Comparison of ENCODE assay signal across 27 mouse cellular contexts in the genomic region with DNA sequence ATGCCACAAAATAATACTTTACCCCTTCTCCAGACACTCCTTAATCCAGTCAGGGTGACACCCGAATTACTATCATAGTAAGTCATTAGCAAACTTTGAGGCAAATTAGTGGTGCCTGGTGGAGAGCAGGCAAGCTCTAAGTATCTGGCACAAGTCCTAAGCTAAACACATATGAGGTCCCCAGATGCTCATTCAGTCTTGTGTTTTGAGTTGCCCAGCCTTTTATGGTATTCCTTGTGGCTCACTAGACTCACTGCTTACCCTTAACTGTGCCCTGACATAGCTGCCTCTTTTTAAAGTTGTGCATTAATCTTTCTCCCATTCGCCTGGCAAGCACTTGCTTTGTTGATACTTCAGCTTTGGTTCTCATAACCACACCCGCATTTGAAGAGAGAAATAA.
A peak's percentile ranks its signal among the peaks of the same experiment; 100 is the strongest.
DNase-seq lines count a peak whose midpoint lies in the region; ATAC-seq lines count a peak whose summit lies in the region.
"Had no signal": no experiment of that assay in that cellular context is flagged by ENCODE, and none has a peak within 500 bp of the region (broad histone marks: within the 10 kb centered on the region; RNA-seq: fewer than 3 reads in every experiment).

No protein-coding gene starts in this region.

- H3K4me1 ChIP-seq in forebrain, embryonic 13.5 days: no peaks in the 10 kb centered on the region
- peaks cover 6% of the 10 kb centered on the region for H3K4me1 ChIP-seq in forebrain, embryonic 15.5 days
- no peaks in the 10 kb centered on the region for H3K4me1 ChIP-seq in limb, embryonic 12.5 days (replicated peaks)
- no peaks in the 10 kb centered on the region for H3K4me1 ChIP-seq in limb, embryonic 10.5 days
- H3K4me1 ChIP-seq in limb, embryonic 13.5 days: peaks cover 6% of the 10 kb centered on the region; the same call in 1 of the 2 replicates
- H3K4me1 ChIP-seq: embryonic facial prominence, embryonic 12.5 days; heart, embryonic 12.5 days; midbrain, embryonic 10.5 days; midbrain, embryonic 15.5 days had no signal

- 81% methylated on average over 3 of the region's 3 CpGs for WGBS in forebrain, embryonic 13.5 days
- 59% methylated on average over 3 of the region's 3 CpGs for WGBS in forebrain, embryonic 15.5 days
- WGBS in limb, embryonic 12.5 days: 72% methylated on average over 3 of the region's 3 CpGs
- 85% methylated on average over 3 of the region's 3 CpGs for WGBS in limb, embryonic 10.5 days
- 51% methylated on average over 3 of the region's 3 CpGs for WGBS in limb, embryonic 13.5 days

- no peak for DNase-seq in limb, embryonic 10.5 days (ENCODE audit: low spot score)
- DNase-seq in frontal cortex, postnatal 14 days (ENCODE audit: low spot score in 2 of 2): no peak
- DNase-seq in T-cell, adult 2 months (ENCODE audit: low spot score): no peak
- DNase-seq: adrenal gland, postnatal 10 days; cerebellum, adult 11 months; cerebellum, adult 9-11 months; embryo, embryonic 11 days; gastrocnemius, adult 2 months; gastrocnemius, postnatal 36 days; heart, adult 18-20 months; heart, postnatal 4 days; kidney, adult 8-10 months; kidney, postnatal 4 days; spleen, adult 18-20 months had no signal

- no peaks in the 10 kb centered on the region for H3K36me3 ChIP-seq in forebrain, embryonic 13.5 days (ENCODE audit: poor library complexity, severe bottlenecking)
- no peaks in the 10 kb centered on the region for H3K36me3 ChIP-seq in forebrain, embryonic 15.5 days
- no peaks in the 10 kb centered on the region for H3K36me3 ChIP-seq in limb, embryonic 12.5 days
- H3K36me3 ChIP-seq in limb, embryonic 10.5 days: no peaks in the 10 kb centered on the region
- H3K36me3 ChIP-seq in limb, embryonic 13.5 days: no peaks in the 10 kb centered on the region
- H3K36me3 ChIP-seq: embryonic facial prominence, embryonic 12.5 days; heart, embryonic 12.5 days; midbrain, embryonic 10.5 days; midbrain, embryonic 15.5 days had no signal

- no peaks in the 10 kb centered on the region for H3K9me3 ChIP-seq in forebrain, embryonic 13.5 days (replicated peaks)
- H3K9me3 ChIP-seq in forebrain, embryonic 15.5 days: no peaks in the 10 kb centered on the region
- H3K9me3 ChIP-seq in limb, embryonic 12.5 days: no peaks in the 10 kb centered on the region
- no peaks in the 10 kb centered on the region for H3K9me3 ChIP-seq in limb, embryonic 10.5 days (replicated peaks)
- H3K9me3 ChIP-seq in limb, embryonic 13.5 days: no peaks in the 10 kb centered on the region
- H3K9me3 ChIP-seq: embryonic facial prominence, embryonic 12.5 days; heart, embryonic 12.5 days; midbrain, embryonic 10.5 days; midbrain, embryonic 15.5 days had no signal

- ATAC-seq in forebrain, embryonic 13.5 days: 0 out of 2 replicates have a peak, but pooled peaks have one; percentile 19
- ATAC-seq in forebrain, embryonic 15.5 days (replicated peaks): no peak
- ATAC-seq in limb, embryonic 12.5 days (ENCODE audit: insufficient number of reproducible peaks, insufficient read depth, low FRiP score, low TSS enrichment, low read depth): 0 out of 2 replicates have a peak, but pooled peaks have one; percentile 56
- peak; percentile 76; the same call in 1 of the 2 replicates for ATAC-seq in limb, embryonic 13.5 days (ENCODE audit: low FRiP score, low read depth)
- ATAC-seq: lung, postnatal 0 days; midbrain, embryonic 15.5 days had no signal

- H3K4me3 ChIP-seq in forebrain, embryonic 13.5 days: no peak overlapping the region
- no peak overlapping the region for H3K4me3 ChIP-seq in forebrain, embryonic 15.5 days
- H3K4me3 ChIP-seq in limb, embryonic 12.5 days (replicated peaks): no peak overlapping the region
- H3K4me3 ChIP-seq in limb, embryonic 10.5 days: no peak overlapping the region
- no peak overlapping the region for H3K4me3 ChIP-seq in limb, embryonic 13.5 days
- H3K4me3 ChIP-seq: embryonic facial prominence, embryonic 12.5 days; gastrocnemius, adult 2 months; heart, embryonic 12.5 days; midbrain, embryonic 10.5 days; midbrain, embryonic 15.5 days had no signal

- no peak overlapping the region for H3K27ac ChIP-seq in forebrain, embryonic 13.5 days
- H3K27ac ChIP-seq in forebrain, embryonic 15.5 days (replicated peaks): no peak overlapping the region
- H3K27ac ChIP-seq in limb, embryonic 12.5 days: no peak overlapping the region
- no peak overlapping the region for H3K27ac ChIP-seq in limb, embryonic 10.5 days
- H3K27ac ChIP-seq in limb, embryonic 13.5 days: no peak overlapping the region
- H3K27ac ChIP-seq: embryonic facial prominence, embryonic 12.5 days; gastrocnemius, adult 2 months; hindbrain, embryonic 14.5 days; kidney, postnatal 0 days; midbrain, embryonic 10.5 days; midbrain, embryonic 15.5 days had no signal

- no peak overlapping the region for H3K9ac ChIP-seq in forebrain, embryonic 13.5 days
- H3K9ac ChIP-seq in forebrain, embryonic 15.5 days (replicated peaks): no peak overlapping the region
- no peak overlapping the region for H3K9ac ChIP-seq in limb, embryonic 12.5 days (replicated peaks)
- no peak overlapping the region for H3K9ac ChIP-seq in limb, embryonic 13.5 days
- H3K9ac ChIP-seq: embryonic facial prominence, embryonic 12.5 days; heart, embryonic 12.5 days; hindbrain, embryonic 14.5 days; midbrain, embryonic 15.5 days had no signal

- H3K27me3 ChIP-seq in forebrain, embryonic 13.5 days: no peaks in the 10 kb centered on the region
- no peaks in the 10 kb centered on the region for H3K27me3 ChIP-seq in forebrain, embryonic 15.5 days
- no peaks in the 10 kb centered on the region for H3K27me3 ChIP-seq in limb, embryonic 12.5 days
- H3K27me3 ChIP-seq in limb, embryonic 10.5 days (ENCODE audit: low read depth, poor library complexity, severe bottlenecking): no peaks in the 10 kb centered on the region
- H3K27me3 ChIP-seq in limb, embryonic 13.5 days: no peaks in the 10 kb centered on the region
- H3K27me3 ChIP-seq: CH12.LX; embryonic facial prominence, embryonic 12.5 days; heart, embryonic 12.5 days; midbrain, embryonic 15.5 days had no signal

- H3K4me2 ChIP-seq in forebrain, embryonic 13.5 days: no peak overlapping the region
- no peak overlapping the region for H3K4me2 ChIP-seq in forebrain, embryonic 15.5 days (replicated peaks)
- no peak overlapping the region for H3K4me2 ChIP-seq in limb, embryonic 12.5 days
- H3K4me2 ChIP-seq in limb, embryonic 13.5 days (replicated peaks): no peak overlapping the region
- H3K4me2 ChIP-seq: embryonic facial prominence, embryonic 12.5 days; heart, embryonic 12.5 days; hindbrain, embryonic 14.5 days; liver, embryonic 11.5 days; midbrain, embryonic 15.5 days had no signal
